Mouse (Mus musculus) heart, embryonic 13.5 days (tissue): Measurements from ENCODE around the gene Shc3. TPM values are rescaled to one million over a fixed set of nuclear protein-coding genes. Genes with fewer than 3 reads are reported as not detected.

Experiments
- ATAC-seq: fragments of 200-750 bp; cut with Nextera tagmentation; 2 replicates; pipeline ENCODE4 v1.8.0; 2017; ENCODE audit warnings: moderate TSS enrichment; ENCODE audit not compliant: insufficient number of reproducible peaks, low FRiP score, low TSS enrichment; ENCODE audit errors: extremely low read depth
- H3K27ac ChIP-seq: fragments of 300-500 bp; sonication (generic); replicated peaks from 2 replicates; pipeline ENCODE4 v1.5.1; 2015; ENCODE audit warnings: moderate library complexity, mild to moderate bottlenecking, inconsistent platforms
- H3K27me3 ChIP-seq: fragments of 300-500 bp; sonication (generic); replicated peaks from 2 replicates; pipeline ENCODE4 v1.6.1; 2015; ENCODE audit warnings: mild to moderate bottlenecking, inconsistent platforms
- H3K36me3 ChIP-seq: fragments of 300-500 bp; sonication (generic); 2 replicates; pipeline ENCODE4 v1.6.1; 2015; ENCODE audit warnings: mild to moderate bottlenecking, inconsistent platforms
- H3K4me1 ChIP-seq: fragments of 300-500 bp; sonication (generic); 2 replicates; pipeline ENCODE4 v1.6.1; 2015; ENCODE audit warnings: inconsistent platforms
- H3K4me2 ChIP-seq: fragments of 300-500 bp; sonication (generic); 2 replicates; pipeline ENCODE4 v1.6.1; 2015; ENCODE audit warnings: inconsistent platforms, mild to moderate bottlenecking, moderate library complexity
- H3K4me3 ChIP-seq: fragments of 300-500 bp; sonication (generic); 2 replicates; pipeline ENCODE4 v1.5.1; 2015; ENCODE audit warnings: moderate library complexity, mild to moderate bottlenecking, inconsistent platforms
- H3K9ac ChIP-seq: fragments of 300-500 bp; sonication (generic); 2 replicates; pipeline ENCODE4 v1.6.1; 2015; ENCODE audit warnings: inconsistent platforms, mild to moderate bottlenecking, moderate library complexity
- H3K9me3 ChIP-seq: fragments of 300-500 bp; sonication (generic); 2 replicates; pipeline ENCODE4 v1.6.1; 2016; ENCODE audit warnings: inconsistent platforms
- WGBS: fragments of 180-500 bp; shearing (Covaris S2); methylation state at CpG from one replicate; pipeline ENCODE4 v1.1.7; 2015; ENCODE audit warnings: mixed read lengths; 5-methylcytosine and 5-hydroxymethylcytosine counted together
- polyA plus RNA-seq: library from polyadenylated mRNA; unstranded; fragments of >200 nt; fragmentation: Nextera tagmentation; extraction: Ambion mirVana; gene quantifications from 2 replicates; pipeline ENCODE4 v1.2.1, GENCODE M21; 2015

The Shc3 gene
- polyA plus RNA-seq, 1 experiment from 2014 or later = 0.13 TPM

DNA sequence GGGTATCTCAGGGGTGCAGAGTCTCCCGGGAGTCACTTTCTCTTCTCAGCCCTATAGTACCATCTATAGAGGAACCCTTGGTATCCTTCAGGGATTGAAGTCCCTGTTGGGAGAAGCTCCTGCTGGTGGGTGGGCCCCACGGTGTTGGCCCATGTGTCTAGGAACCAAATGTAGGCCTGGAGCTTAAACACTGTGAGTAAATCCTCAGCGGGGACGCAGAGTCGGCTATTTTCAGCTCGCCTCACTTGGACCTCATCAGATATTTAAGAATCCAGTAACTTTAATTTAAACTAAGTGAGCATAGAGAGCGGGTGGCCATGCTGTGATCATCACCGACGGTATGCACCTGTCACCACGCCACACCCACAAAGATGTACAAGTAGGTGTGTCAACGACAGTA lies 152.5 kb downstream of the Shc3 start:
- Histone ChIP-seq H3K27me3 (no peaks in the 10 kb centered on the region), H3K27ac (no peak overlapping the region), H3K36me3 (peaks cover 44% of the 10 kb centered on the region), H3K4me3 (no peak overlapping the region), H3K4me2 (no peak overlapping the region), H3K4me1 (peaks cover 34% of the 10 kb centered on the region), H3K9ac (no peak overlapping the region), H3K9me3 (peaks cover 5% of the 10 kb centered on the region; the same call in 1 of the 2 replicates)
- ATAC-seq = no peak
- WGBS = 73% methylated on average over 11 of the region's 11 CpGs

DNA sequence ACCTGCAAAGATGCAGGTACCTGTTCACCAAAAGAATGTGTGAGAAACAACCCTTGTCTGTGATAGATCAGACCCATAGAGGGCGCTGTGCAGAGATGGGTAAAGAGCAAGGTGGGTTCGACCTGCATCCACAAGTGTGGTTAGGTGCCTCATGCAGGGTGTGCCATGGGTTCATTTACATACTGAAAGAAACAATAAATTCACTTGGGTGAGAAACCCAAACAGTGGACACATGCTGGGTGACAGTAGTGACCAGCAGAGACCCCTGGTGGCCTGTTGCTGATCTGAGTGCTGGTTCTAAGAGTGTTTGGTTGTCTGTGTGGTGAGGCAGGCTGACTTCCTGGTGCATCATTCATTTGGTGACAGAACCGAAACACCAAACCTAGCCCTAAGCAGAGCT lies 155.8 kb downstream of the Shc3 start:
- Histone ChIP-seq H3K4me2 (no peak overlapping the region), H3K27ac (no peak overlapping the region)
- ATAC-seq = no peak

DNA sequence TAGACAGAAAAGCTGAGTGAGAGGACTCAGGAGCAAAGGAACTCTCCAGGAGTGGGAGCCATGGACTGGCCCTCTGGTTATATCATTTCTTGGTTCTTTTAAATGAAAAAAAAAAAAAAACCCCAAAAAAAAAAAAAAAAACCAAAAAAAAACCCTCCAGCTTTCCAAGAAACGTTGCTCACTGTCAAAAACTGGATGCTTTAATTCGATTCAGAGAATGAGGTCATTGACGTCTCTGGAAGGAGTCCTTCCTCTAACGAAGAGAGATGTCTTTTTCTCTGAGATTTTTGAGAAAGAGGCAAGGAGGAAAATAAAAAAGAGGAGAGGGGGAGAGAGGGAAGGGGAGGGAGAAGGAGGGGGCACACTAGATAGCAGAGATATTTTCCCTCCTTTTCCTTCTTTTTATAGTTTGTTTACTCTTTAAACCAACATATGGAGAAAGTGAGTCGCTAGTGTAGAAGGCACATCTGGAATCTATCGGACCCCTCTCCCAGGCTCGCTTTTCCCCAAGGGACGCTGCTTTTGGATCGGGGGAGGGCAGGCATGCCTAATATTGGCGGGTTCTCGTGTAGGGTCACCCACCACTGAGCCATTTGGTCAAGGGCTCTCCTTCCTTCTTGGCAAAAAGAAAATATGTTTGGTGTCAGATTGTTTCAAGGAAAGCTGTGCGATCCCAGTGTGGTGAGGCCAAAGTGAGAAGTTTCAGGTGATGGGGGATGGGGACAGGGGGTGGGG lies 157.4 kb downstream of the Shc3 start:
- Histone ChIP-seq H3K9me3 (peaks cover 5% of the 10 kb centered on the region; the same call in 1 of the 2 replicates), H3K36me3 (peaks cover 16% of the 10 kb centered on the region), H3K4me2 (peak overlapping the region; percentile 80), H3K4me3 (peak overlapping the region; percentile 67), H3K9ac (peak overlapping the region; percentile 69), H3K27ac (peak overlapping the region; percentile 64; the same call in 1 of the 2 replicates), H3K4me1 (peaks cover 47% of the 10 kb centered on the region), H3K27me3 (peaks cover 12% of the 10 kb centered on the region; the same call in 1 of the 2 replicates)
- no peak for ATAC-seq
- WGBS = 36% methylated on average over 12 of the region's 12 CpGs

More for the DNA sequence above, 155.8 kb downstream of the Shc3 start:
- WGBS = 56% methylated on average over 3 of the region's 3 CpGs
- no peak overlapping the region for H3K4me3 ChIP-seq
- H3K9me3 ChIP-seq = peaks cover 5% of the 10 kb centered on the region; the same call in 1 of the 2 replicates
- peaks cover 16% of the 10 kb centered on the region for H3K36me3 ChIP-seq
- no peak overlapping the region for H3K9ac ChIP-seq
- no peaks in the 10 kb centered on the region for H3K27me3 ChIP-seq
- peaks cover 53% of the 10 kb centered on the region for H3K4me1 ChIP-seq

DNA sequence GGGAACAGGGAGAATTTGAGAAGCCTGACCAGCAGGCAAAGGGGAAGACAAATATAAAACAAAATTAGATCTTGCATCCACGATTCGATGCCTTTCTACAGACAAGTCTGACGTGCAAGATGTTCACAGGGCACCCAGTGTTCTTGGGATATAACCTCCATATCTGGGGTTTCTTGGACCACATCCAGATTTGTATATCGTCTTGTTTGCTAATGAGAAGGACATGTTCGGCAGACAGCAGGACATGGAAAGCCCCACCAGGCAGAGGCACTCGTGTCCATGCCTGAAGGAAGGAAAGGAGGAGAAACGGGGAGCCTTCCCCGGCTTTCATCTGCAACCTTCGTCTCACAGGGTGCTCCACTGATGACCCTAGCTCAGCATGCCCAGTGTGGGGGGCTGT lies 158.0 kb downstream of the Shc3 start:
- Histone ChIP-seq H3K4me2 (peak overlapping the region; percentile 80), H3K4me1 (peaks cover 43% of the 10 kb centered on the region), H3K27ac (peak overlapping the region; percentile 64; the same call in 1 of the 2 replicates), H3K27me3 (peaks cover 12% of the 10 kb centered on the region; the same call in 1 of the 2 replicates), H3K4me3 (peak overlapping the region; percentile 67), H3K9ac (peak overlapping the region; percentile 69), H3K36me3 (peaks cover 16% of the 10 kb centered on the region), H3K9me3 (peaks cover 5% of the 10 kb centered on the region; the same call in 1 of the 2 replicates)
- 46% methylated on average over 9 of the region's 9 CpGs for WGBS
- no peak for ATAC-seq

DNA sequence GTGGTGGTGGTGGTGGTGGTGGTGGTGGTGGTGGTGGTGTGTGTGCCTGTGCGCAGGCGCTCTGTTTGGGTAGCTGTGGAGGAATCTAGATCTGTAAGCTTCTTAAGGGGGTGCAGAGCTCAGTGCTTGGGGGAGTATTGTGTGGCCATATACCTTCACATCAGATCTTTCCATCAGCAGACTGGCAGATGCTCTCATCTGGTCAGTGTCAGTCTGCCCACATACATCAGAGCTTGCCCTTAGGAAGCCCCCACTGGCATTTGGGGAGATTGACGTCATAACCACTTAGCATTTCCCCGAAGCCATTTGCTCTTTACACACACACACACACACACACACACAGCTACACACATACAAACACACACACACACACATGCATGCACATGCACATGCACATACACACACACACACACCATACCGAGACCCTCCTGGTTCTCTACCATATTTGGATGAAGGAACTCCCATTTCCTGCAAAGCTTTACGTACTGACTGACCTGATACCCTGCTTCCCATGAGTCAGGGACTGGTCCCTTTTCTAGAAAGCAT lies 159.2 kb downstream of the Shc3 start:
- H3K27ac ChIP-seq = no peak overlapping the region
- peak overlapping the region; percentile 80 for H3K4me2 ChIP-seq
- peak overlapping the region; percentile 67 for H3K4me3 ChIP-seq
- peaks cover 7% of the 10 kb centered on the region for H3K36me3 ChIP-seq
- WGBS = 58% methylated on average over 6 of the region's 6 CpGs
- peak overlapping the region; percentile 88 for H3K9ac ChIP-seq
- H3K9me3 ChIP-seq = 0 out of 2 replicates have a peak, but pooled peaks cover under 1% of the 10 kb centered on the region
- no peak for ATAC-seq
- peaks cover 43% of the 10 kb centered on the region for H3K4me1 ChIP-seq
- H3K27me3 ChIP-seq = peaks cover 12% of the 10 kb centered on the region; the same call in 1 of the 2 replicates

DNA sequence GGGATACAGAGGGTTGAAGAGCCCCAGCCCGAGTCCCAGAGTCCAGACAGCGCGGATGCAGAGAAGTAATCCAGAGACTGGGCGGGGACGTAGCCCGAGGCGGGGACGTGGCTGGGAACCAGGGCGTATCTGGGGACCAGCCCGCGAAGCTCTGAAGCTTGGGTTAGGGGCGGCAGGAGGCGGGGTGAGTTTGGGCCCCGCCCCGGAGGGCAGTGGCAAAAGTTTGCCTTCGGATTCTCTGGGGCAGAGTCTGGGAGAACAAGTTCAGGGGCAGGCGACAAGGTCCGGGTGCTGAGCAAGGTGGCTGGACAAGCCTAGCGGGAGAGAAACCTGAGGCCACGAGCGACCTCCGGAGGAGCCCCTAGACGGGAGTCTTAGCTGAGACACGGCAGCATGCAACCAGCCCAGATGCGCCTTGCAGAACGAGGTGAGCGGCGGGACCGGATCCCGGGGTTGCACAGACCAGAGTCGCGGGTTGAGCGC lies 160.7 kb downstream of the Shc3 start, which contains the start of gene S1pr3:
S1pr3 (plus strand) TSS at position 121 of the 483 bp plus-strand sequence.
- Histone ChIP-seq H3K27me3 (peaks cover 12% of the 10 kb centered on the region; the same call in 1 of the 2 replicates), H3K9me3 (no peaks in the 10 kb centered on the region), H3K36me3 (no peaks in the 10 kb centered on the region), H3K4me3 (peak within 1 kb of the TSS; percentile 67), H3K4me1 (peaks cover 49% of the 10 kb centered on the region), H3K9ac (peak within 1 kb of the TSS; percentile 88), H3K27ac (peak within 1 kb of the TSS; percentile 48), H3K4me2 (peak within 1 kb of the TSS; percentile 80)
- peak; percentile 73 for ATAC-seq
- under 1% methylated on average over 33 of the region's 33 CpGs for WGBS

DNA sequence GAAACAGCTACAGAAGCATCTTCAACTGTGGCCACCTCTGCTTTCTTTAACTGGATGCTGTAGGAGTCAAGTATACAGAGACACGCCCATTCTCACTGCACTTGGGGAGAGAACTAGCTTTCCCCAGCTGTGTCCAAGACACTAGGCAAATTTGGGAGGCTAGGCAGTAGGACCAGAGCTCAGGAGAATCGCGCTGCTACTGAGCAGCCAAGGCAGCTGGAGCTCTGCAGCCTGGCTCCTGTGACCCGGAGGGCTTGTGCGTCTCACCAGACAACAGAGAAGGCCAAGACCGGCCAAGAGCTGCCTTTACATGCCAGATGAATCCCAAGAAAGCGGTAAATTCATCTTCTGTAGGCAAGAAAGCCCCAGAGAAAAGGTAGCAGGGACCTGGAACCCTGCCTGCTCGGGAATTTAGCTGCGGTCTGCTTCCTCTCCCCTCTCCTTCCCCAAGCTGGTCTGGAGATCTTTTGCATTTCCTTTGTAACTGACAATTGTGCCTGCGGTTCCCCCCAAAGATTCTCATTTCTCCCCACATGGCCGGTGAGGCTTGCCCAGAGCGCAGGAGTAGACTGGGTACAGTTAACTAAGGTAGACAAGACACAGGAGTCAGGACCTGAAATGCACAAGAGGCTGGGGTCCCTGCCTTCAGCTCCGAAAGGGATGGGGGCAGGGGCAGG lies 161.5 kb downstream of the Shc3 start:
- no peak for ATAC-seq

DNA sequence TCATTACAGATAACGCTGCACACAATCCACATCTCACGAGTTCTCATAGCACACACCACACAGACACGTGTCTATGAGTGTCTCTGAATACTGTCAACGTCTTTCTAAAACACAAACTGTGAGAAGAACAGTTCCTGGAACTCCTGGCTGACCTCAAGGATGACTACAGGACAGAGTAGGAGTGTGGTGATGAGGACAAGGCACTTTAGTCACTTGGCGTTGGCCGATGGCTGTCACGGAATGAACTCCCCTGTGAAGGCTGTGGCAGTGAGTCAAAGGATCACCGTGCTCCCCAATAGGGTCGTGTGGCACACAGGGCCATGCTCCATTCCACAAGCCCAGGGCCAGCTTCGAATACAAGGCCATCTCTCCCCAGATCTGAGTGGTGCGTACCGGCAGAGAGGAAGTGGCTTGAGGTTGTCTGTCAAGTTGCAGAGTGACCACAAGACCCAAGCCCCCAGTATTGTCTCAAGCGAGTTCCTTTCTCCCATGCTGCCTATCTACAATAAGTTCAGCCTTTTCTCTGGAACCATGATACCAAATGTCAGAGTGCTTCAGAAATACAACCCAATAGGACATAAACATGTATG lies 163.4 kb downstream of the Shc3 start:
- Histone ChIP-seq H3K4me3 (no peak overlapping the region), H3K27ac (no peak overlapping the region), H3K9me3 (no peaks in the 10 kb centered on the region), H3K36me3 (no peaks in the 10 kb centered on the region), H3K9ac (no peak overlapping the region), H3K4me2 (no peak overlapping the region), H3K4me1 (peaks cover 36% of the 10 kb centered on the region), H3K27me3 (peaks cover 12% of the 10 kb centered on the region; the same call in 1 of the 2 replicates)
- ATAC-seq = no peak
- 66% methylated on average over 13 of the region's 13 CpGs for WGBS

More for the DNA sequence above, 161.5 kb downstream of the Shc3 start:
- no peaks in the 10 kb centered on the region for H3K36me3 ChIP-seq
- no peaks in the 10 kb centered on the region for H3K9me3 ChIP-seq
- peak overlapping the region; percentile 67 for H3K4me3 ChIP-seq
- whole genome bisulfite sequencing = 41% methylated on average over 13 of the region's 13 CpGs
- peak overlapping the region; percentile 48 for H3K27ac ChIP-seq
- peak overlapping the region; percentile 88 for H3K9ac ChIP-seq
- H3K27me3 ChIP-seq = peaks cover 12% of the 10 kb centered on the region; the same call in 1 of the 2 replicates
- H3K4me2 ChIP-seq = peak overlapping the region; percentile 80
- H3K4me1 ChIP-seq = peaks cover 49% of the 10 kb centered on the region

DNA sequence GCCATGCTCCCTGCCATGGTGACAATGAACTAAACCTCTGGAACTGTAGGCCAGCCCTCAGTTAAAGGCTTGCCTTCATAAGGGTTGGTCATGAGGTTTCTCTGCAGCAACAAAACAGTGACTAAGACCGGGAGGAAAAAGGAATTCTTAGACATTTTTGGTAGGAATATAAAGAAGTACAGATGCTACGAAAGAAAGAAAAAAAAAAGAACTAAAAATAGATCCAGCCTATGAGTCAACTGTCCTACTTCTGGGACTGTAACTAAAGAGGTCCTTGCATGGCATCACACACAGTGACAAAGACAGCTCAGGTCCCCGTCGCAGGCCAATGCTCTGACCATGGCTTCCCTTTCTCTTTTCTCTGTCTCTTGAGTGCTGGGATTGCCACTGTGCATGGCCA lies 164.7 kb downstream of the Shc3 start:
- Histone ChIP-seq H3K4me3 (no peak overlapping the region), H3K27ac (no peak overlapping the region), H3K27me3 (peaks cover 12% of the 10 kb centered on the region; the same call in 1 of the 2 replicates), H3K4me1 (peaks cover 32% of the 10 kb centered on the region), H3K36me3 (no peaks in the 10 kb centered on the region), H3K9me3 (no peaks in the 10 kb centered on the region), H3K9ac (no peak overlapping the region), H3K4me2 (no peak overlapping the region)
- no peak for ATAC-seq
- WGBS = 57% methylated on average over 4 of the region's 4 CpGs

DNA sequence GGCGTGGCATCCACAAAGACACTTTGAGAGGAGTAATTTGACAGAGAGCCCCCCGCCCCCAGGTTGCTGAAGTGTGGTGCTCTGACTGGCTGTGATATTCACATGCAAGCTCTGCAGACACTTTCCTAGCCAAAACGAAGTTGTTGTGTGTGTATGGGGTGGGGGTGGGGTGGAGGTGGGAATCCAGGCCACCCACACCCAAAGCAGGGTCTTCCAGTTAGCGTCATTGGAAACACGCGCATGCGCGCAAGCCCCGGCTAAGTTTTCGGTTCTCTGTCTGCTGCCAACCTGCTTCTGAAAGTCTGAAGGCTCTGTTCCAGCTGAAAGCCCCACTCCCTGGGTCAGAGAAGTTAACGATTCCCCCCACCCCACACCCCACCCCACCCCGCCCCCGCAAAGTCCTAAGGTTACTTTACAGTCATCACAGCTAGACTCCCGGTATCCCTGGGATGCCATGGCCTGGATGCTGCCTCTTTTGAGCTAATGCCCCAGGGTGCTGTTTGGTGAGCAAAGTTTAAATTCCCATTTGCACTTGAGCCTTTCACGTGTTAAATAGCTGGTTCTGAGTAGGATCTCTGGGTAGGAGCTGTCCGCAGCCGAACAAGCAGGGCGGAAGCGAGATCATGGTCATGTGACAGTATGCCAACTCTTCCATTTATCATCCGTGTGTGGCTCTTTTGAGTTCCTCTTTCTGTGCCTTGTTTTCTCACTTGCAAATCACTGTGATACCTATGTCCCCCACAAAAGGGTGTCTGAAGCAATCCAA lies 168.3 kb downstream of the Shc3 start:
- WGBS = 6% methylated on average over 20 of the region's 20 CpGs
- Histone ChIP-seq H3K4me1 (peaks cover 16% of the 10 kb centered on the region), H3K9ac (peak overlapping the region; percentile 75), H3K4me3 (peak overlapping the region; percentile 51), H3K9me3 (no peaks in the 10 kb centered on the region), H3K36me3 (no peaks in the 10 kb centered on the region), H3K27ac (0 out of 2 replicates have a peak overlapping the region, but pooled peaks have one; percentile 0), H3K27me3 (no peaks in the 10 kb centered on the region), H3K4me2 (peak overlapping the region; percentile 82)
- no peak for ATAC-seq
